Mouse (Mus musculus): ENCODE data around the gene Cd300lg. TPM values are rescaled to one million over a fixed set of nuclear protein-coding genes. Genes with fewer than 3 reads are reported as not detected.

The Cd300lg gene
- 10 to 100 TPM; 12.8 to 13.2 TPM for total RNA-seq (2021)
- long read RNA-seq, experiment 1, transcript Cd300lg-201 (7 exons, 2,353 nt) = major isoform, 9 of 14 reads
- long read RNA-seq, experiment 1, partial matches to known transcripts = 1 of 14 reads
- long read RNA-seq, experiment 1, other reads (novel, unspliced or antisense) = 2 of 14 reads
- long read RNA-seq, experiment 2, transcript Cd300lg-201 (7 exons, 2,353 nt) = major isoform, 8 of 12 reads
- long read RNA-seq, experiment 2, partial matches to known transcripts = 0 of 12 reads
- long read RNA-seq, experiment 2, other reads (novel, unspliced or antisense) = 4 of 12 reads

DNA sequence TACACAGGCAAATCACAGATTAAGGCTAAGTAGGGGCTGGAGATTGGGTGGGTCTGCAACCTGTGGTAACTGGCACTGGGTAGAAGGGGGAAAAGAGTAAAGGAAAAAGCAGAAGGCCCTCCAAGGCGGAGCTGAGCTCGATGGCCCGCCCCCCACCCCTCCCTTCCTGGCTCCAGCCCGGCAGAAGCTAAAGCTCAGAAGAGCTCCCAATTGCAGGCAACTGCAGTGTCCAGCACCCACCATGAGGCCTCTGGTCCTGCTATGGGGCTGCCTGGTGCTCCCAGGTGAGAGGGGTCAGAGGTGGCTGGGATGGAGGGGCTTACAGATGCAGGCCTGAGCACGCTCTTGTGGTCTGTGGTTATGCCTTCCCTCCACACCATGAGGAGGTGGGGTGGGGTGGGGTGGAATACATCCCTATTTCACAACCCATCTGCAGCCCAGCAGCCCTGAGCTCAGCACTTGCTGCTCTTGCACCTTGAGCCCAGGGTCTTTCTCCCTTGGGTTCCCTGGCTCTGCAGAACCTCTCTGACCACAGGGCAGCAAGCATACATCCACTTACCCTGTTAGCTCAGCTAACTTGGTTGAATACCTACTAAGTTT is at the start of gene Cd300lg:
TSS of gene Cd300lg (plus strand) at position 160 of the 600 bp plus-strand sequence.
- DNase-seq (ENCODE audit: low spot score in 2 of 2) = no peak

DNA sequence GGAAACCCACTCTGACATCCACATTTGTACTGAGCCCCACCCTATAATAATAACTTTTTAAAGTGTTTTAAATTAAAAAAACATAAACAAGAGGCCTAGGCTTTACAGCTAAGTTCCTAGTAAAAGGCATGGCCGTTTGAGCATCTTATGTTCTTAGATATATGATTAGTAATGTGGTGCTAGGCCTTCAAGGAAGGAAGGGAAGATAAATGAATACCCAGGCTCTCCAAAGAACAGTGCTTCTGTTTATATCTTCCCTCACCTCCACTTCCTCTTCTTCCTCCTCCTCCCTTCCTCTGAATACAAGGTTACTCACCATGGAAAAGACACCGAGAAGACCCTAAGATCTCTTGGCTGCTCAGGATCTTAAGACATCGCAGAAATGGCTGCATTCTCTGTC is 49.5 kb upstream of the Cd300lg start:
- no peak for DNase-seq (ENCODE audit: low spot score in 2 of 2)

DNA sequence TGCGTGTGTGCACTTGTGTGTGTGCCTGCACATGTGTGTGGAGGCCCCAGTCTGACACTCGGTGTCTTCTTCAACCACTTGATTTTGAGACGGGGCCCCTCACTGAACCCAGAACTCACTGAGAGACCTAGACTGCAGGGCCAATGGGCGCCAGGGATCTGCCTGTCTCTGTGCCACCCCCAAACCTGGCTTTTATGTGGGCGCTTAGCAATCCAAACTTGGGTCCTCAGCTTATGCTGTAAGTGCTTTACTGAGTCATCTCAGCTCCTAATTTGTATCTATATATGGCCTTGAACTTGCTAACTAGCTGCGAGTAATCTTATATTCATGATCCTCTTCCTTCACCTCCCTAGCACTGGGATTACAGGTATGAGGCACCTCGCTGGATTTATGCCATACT is 48.9 kb upstream of the Cd300lg start:
- DNase-seq (ENCODE audit: low spot score in 2 of 2) = no peak

DNA sequence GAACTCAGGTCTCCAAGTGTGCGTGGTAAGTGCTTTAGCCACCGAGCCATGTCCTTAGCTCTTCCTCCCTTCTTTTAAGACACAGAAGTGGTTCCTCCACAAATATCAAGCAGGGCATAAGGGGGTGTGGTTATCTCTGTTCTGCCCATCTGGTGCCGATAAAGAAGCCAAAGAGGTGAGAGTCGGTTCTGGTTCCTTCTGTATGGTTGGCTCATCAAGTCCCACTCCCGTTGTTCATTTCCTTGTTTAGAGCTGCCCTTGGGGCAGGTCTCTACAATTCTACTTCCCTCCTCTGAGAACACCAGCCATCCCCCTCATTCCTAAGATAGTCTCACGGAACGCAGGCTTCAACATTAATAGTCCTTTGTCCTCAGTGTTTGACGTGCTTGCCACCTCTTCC is 47.2 kb upstream of the Cd300lg start:
- no peak for DNase-seq (ENCODE audit: low spot score in 2 of 2)

DNA sequence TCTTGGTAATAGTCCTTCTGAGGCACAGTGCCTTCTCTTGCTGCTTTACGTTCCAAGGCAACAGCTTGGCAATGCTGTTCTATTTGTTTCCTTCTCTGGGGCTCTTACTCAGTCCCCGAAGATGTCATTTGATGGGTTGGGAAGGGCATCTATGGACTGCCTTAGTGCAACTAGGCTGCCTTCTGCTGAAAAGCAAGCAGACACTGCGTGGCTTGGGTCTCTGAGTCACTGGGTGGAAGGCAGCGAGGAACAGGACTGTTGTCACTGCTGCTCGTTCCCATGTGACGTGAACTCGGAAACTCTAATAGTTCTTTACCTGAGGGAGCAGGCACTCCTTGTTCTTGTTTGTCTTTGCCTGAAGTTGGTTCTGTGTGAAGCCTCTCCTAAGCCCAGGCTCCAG is 45.4 kb upstream of the Cd300lg start:
- no peak for DNase-seq (ENCODE audit: low spot score in 2 of 2)

DNA sequence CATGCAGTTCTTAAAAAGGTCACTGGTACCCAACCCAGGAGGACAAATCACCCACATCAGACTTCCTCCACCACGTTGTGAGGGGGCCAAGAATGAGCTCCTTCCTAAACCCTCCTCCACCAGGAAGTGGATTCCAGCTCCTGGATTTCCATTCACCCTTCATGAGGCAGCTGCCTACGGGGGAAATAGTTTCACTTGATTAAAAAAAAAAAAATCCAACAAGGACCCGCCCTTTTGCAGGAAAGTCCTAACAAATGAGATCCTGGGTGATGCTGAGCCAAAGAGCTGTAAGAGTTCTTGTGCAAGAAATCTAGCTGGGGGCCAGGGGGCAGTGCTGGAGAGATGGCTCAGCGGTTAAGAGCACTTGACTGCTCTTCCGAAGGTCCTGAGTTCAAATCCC is 43.1 kb upstream of the Cd300lg start:
- no peak for DNase-seq (ENCODE audit: low spot score in 2 of 2)

DNA sequence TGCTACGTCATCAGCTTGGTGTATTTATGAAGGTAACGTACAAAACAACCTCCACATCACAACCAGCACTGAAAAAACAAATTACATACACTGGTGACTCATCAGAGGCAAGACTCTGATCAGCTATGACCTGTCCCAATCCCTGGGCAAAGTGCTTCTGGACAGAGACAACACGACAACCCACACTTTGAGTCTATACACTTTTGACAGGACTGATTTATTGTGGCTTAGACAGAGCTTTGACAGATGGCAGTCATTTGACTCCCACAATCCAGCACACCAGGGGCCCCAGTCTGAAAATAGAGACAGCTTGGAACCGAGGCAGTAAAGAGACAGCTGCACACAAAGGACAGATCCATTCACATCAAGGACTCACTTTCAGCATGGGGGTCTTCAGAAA is 41.8 kb upstream of the Cd300lg start:
- DNase-seq (ENCODE audit: low spot score in 2 of 2) = no peak

DNA sequence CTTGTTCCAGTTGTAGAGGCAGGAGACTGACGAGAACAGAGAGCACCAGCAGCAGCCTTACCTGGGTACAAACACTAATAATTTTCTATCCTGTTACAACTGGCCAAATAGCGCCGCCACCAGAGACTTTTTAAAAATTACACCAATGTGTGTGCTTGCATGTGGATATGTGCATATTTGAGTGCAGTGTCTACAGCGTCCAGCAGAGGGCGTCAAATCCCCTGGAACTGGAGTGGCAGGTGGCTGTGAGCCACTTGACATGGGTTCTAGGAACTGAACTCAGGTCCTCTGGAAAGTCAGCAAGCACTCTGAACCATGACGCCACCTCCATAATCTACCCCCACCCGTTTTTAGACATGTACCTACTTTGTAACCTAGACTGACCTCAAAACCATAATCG is 37.1 kb upstream of the Cd300lg start:
- no peak for DNase-seq (ENCODE audit: low spot score in 2 of 2)

DNA sequence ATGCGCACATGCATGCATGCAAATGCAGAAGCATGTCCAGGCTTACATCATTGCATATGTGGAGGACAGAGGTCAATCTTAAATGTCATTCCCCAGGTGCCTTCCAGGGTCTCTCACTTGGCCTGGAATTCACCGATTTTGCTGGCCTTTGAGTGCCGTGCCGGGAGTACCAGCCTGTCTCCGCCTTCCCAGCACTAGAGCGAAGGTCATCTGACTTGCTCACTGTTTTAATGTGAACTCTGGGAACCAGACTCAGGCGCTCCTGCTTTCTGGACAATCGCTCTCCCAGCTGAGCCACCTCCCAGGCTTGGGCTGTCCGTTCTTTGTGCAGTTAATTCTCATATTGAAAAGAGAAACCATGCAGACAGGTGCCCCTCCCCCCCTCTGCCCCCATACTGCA is 35.0 kb upstream of the Cd300lg start:
- no peak for DNase-seq (ENCODE audit: low spot score in 2 of 2)

DNA sequence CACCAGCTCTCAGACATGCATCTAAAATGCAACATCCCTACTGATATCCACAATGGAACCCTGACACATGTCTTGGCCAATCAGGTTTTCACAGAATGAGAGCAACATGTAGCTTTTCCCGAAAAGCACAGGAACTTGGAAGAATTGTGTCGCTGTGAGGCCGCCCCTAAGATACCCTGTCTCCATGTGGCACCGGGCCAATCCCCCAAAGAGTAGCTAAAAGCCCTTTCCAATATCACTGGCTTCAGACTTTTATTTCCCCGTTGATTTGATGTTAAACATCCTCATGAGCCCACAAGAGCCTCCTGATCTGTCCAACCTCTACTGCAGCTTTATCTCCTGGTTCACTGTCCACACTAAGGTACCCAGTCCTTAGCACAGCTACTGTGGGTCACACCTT is 34.6 kb upstream of the Cd300lg start:
- no peak for DNase-seq (ENCODE audit: low spot score in 2 of 2)

DNA sequence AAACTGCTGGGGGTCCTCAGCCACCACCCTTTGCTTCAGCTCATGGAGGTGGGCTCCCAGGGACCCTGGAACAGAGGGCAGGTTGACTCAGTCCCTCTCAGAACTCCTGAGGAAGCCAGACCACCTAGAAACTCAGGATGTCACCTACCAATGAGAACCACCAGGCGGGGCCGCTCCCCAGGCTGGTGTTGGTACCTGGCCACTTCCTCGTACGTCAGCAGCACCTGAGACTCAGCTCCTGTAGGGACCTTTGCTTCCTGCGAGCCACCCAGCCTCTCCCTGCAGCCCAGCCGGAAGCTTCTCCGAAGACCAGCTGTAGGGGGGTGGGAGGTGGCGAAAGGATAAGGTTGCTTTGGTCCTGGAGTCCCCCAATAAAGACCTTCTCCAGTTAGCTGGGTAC is 32.9 kb upstream of the Cd300lg start:
- no peak for DNase-seq (ENCODE audit: low spot score in 2 of 2)

DNA sequence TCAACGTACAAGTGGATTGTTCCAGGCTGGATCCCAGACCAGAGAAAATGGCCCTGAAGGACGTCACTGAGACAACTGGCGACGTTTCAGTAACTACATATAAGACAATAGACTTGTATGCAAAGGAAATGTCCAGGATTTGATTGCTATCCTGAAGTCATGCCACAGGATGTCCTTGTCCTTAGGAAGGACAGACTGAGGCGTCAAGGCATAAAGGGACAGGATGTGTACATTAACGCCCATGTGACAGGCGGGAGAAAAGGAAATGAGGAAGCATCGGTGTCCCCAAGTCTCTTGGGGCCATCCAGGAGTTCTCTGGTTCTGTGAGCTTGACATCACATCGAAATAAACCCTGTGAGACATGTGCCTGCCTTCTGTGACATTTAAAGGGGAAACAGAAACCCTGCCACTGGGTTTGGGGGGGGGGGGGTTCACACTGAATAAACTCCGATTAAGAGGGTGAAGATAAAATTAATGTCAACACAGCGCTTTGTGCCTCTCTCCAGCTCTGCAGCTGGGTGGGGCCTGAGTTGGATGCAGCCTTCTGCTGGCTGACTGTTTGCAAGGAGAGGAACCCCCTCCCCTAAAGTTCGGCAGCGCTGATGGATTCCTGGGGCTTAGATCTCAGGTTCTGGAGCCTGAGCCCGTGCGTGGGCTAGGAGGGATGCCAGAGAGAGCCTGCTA is 32.2 kb upstream of the Cd300lg start:
- no peak for DNase-seq (ENCODE audit: low spot score in 2 of 2)

DNA sequence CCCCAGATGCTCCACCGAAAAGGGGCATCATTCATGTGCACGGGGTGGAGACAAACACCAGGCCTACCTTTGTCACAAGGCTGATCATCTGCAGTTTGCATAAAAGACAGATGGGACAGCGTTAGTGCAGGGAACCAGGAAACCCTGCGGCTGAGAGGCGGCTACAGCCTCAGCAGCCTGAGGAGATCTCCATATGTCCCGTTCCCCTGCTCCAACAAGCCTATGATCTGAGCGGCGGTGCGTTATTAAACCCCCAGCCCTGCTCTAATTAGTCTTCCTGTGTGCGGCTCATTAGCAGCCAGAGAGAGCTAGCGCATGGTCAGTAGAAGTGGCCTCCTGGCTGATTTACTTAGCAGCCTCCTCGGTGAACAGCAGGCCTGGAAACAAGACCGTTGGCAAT is 31.2 kb upstream of the Cd300lg start:
- no peak for DNase-seq (ENCODE audit: low spot score in 2 of 2)

DNA sequence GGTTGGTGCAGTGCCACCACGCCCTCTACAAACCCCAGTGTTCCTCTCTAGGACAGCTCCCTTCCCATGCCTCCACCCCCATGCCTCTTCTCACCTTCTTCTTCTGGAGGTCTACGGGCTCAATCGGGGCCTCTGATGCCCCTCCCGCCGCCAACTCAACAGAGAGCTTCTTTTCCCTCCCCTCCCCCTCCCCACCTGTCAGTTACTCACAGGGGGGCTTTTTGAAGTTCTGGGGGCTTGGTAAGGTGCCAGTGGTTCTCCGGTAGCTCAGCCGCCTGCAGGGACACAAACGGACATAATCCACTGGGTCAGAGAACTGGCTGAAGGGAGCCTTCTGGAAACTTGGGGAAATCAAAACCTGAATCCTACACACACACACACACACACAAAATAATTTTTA is 29.8 kb upstream of the Cd300lg start:
- DNase-seq (ENCODE audit: low spot score in 2 of 2) = no peak

DNA sequence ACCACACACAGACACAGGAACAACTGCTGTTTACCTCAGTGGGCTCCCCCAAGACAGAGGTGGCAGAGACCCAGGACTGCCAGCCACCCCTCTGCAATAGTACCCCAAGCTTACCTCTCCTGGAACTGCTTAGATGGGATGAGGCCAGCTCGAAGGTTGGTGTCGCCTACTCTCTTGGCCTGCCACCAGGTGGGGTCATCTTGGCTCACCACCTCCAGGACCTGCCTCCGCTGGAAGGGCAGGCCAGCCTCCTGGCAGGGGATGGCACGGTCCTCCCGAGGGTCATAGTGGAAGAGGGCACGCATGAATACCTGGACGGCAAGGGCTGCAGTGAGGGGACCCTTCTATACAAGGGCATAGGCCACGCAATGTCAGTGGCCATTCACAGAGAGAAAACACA is 28.1 kb upstream of the Cd300lg start:
- DNase-seq (ENCODE audit: low spot score in 2 of 2) = no peak

DNA sequence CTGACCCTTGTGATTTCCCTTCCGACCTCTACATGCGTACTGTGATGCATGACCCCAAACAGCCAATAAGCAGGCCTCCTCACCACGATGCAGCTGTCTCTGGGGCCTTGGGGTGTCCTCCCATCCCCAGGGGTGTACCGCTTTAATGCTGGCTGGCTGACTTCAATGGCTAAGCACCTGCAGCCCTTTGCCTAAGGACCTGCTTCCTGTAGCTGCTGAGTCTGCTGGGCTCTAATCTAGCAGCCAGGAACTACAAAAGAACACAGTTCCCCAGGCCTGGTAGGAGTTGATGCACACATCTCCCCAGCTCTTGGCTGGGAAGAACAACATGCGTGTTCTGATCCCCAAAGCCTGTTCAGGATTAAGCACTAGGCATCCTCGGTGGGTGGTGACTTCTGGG is 25.8 kb upstream of the Cd300lg start:
- DNase-seq (ENCODE audit: low spot score in 2 of 2) = no peak

DNA sequence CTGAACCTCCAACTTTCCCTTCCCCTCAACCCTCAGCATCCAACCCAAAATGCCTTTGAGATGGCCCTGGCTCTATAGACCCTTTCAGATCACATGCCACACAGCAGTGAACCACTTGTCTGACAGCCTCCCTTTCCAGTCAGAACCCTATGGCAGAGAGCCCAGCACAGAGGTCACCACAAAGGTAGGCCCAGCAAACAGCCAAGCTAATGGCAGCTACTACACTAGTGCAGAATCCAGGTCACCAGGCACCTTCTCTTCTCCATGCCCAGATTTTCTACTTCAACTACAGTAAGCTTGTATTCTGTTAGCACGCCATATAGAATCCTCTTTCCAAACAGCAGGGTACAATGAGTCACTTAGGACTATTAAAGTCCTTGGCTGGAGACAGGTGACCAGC is 25.2 kb upstream of the Cd300lg start:
- no peak for DNase-seq (ENCODE audit: low spot score in 2 of 2)

DNA sequence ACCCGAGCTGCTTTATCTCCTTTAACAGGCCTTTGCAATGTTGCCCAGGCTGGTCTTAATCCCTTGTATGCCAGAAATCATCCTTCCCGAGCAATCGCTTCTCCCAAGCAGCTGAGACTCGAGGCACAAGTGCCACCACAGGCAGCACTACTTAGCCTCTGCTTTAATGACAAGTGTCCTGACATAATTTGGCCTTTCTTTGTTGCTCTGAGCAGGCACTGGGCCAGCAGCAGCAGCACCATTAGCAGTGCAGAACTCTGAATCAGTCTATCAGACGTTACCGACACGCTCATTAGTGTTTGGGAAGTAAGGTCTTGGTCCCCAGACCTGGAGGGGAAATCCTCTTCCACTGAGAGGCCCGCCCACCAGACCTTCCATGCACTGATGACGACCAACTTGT is 21.6 kb upstream of the Cd300lg start:
- DNase-seq (ENCODE audit: low spot score in 2 of 2) = no peak

DNA sequence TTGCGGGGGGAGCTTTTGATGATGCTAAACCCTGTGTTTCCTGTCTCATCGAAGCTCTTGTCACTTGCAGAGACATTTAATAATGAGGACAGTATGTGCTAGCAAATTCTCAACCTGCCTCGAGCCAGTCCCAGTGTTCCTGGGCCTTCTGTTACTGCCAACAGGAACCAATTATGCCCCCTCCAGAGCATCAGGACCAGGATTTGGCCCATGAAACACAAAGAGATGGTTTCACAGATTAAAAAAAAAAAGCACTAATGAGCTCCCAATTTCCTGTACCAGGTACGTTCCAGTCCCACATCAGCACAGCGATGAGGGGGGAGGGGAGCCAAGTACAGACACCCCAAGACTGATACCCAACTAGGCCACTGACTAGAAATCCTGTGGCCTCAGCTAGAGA is 20.1 kb upstream of the Cd300lg start:
- no peak for DNase-seq (ENCODE audit: low spot score in 2 of 2)

DNA sequence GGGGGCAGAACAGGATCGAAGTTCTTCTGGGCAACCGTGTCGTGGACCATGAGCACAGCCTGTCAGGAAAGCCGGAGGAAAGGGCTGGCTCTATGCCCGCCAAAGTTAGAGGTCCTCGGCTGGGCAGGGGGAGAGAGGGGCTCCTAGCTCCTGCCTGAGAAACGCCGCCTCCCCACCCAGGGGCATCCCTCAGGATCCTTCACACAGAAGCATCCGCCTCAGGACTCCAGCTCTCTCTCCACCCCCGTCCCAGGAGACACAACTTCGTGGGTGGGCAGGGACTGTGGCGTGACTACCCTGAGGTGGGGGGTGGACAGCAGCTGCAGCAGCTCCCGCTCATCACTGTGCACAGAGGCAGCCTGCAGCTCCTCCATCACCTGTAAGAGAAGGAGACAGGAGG is 17.9 kb upstream of the Cd300lg start:
- no peak for DNase-seq (ENCODE audit: low spot score in 2 of 2)

DNA sequence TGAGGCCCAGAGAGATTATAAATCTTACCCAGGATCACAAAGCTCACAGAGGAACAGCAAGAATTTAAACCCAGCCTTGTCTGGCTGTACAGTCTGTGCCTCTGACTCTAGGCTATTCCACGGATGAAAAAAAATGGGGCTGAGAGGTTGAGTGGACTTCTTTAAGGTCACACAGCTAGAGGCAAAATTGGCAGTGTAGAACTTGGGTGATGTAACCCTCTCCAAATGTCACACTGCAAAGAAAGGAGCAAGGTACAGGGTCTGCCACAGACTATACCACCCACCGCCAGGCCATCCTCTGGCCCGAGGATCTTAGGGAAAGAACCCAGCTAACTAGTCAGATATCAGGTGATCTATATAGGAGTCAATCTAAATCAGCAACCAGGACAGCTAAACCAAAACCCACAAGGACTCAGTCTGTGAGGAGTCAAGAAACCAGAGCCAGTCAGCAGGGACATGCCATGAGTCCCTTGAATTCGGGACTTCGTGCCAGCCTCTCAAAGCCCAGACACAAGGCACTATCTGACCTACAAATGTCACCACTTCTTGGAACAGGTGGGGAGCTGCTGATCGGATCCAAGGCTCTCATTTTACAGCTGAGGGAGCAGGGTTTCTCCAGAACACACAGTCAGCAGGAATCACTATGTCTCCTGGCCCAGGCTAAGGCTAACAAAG is 17.1 kb upstream of the Cd300lg start:
- DNase-seq (ENCODE audit: low spot score in 2 of 2) = no peak

DNA sequence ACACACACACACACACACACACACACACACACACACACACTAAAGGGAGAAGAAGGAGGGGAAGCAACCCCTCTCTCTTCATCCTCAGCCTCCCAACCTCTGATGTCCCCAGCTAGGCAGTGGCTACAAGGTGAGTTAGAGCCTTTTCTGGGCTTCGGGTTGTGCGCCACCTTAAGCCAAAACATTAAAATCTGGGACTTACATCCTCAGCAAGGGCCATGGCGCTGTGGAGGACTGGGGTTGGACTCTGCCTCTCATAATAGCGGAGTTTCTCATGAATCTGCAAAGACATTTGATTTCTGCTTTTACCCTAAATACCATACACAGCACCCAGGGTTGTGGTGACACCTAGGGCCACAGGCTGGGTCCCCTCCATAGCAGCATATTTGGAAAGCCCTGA is 16.4 kb upstream of the Cd300lg start:
- no peak for DNase-seq (ENCODE audit: low spot score in 2 of 2)
